Mouse (Mus musculus): ENCODE measurements around the gene Slc39a11. TPM values are rescaled to one million over a fixed set of nuclear protein-coding genes. Genes with fewer than 3 reads are reported as not detected.

Gene Slc39a11
- total and polyA plus RNA-seq, 2 experiments from 2014 or later: 40.4 to 62.5 TPM

DNA sequence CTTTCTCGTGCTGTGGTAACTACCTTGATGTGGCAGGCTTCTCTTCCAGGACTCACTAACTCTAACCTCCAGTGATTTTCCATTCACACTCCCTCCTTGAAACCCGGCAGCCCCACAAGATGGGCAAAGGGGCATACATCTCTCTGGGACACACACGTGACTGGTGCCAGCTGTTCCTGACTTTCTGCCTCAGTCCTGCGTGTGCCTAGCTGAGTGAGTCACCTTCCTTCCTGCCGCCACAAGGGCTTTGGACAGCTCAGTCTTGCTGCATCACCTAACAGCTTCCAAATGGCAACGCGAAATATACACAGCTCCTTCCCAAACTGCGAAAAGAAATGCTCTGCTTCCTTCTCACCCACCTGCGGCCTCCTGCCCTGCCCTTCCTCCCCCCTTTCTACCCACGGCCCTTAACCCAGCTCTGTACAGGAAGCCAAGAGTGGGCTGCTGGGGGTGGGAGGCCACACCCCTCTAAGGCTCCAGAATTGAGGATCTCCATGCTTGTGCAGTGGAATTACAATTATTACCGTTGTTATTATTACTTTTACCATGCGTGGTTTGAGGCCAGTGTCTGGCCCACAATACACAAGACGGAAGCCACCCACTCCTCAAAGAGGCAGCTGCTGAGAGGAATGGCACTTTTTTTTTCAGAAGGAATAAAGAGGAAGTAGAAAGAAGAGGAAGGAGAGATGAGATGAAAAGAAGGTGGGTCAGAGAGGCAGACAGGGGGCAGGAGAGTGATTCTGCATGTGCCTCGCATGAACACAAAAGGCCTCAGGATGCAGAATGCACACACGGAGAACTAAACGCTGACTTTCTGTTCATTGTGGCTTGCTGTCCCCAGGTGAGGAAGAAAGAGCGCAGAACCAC is 179.7 kb downstream of the Slc39a11 start:
- ATAC-seq (ENCODE audit: low FRiP score): no peak
- Histone ChIP-seq H3K36me3 (ENCODE audit: insufficient read depth, low read length) (no peaks in the 10 kb centered on the region), H3K9ac (replicated peaks; ENCODE audit: low read length, poor library complexity, severe bottlenecking) (no peak overlapping the region), H3K27ac (ENCODE audit: low read depth, low read length) (no peak overlapping the region), H3K27me3 (ENCODE audit: insufficient read depth, low read length) (no peaks in the 10 kb centered on the region), H3K4me2 (ENCODE audit: low read depth, low read length, poor library complexity, severe bottlenecking) (no peak overlapping the region), H3K9me3 (ENCODE audit: low read length) (no peaks in the 10 kb centered on the region), H3K4me3 (ENCODE audit: low read depth, low read length) (no peak overlapping the region), H3K4me1 (ENCODE audit: insufficient read depth, low read length) (peaks cover 5% of the 10 kb centered on the region; the same call in 1 of the 2 replicates)
- 81% methylated on average over 17 of the region's 17 CpGs for WGBS
- peak; percentile 16; the same call in 1 of the 2 replicates for TF ChIP-seq CTCF (IDR thresholded peaks at IDR 0.05)
- no peak for DNase-seq (ENCODE audit: low spot score)

DNA sequence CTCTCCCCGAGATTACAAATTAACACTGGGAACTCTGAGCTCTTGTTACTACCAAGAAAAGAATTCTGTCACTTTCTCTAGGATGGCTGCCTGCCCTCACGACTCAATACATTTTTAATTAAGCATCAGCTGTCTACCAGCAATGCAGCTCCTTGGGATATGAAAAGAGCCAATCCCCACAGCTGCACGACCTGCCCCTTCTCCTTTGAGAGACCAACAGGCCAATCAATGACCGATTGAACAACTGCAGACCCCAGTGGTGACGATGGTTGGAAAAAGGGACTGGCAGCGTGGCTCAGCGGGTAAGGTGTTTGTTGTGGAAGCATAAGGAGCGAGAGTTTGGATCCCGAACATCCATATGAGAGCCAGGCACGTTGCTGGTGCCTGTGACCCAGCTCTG is 181.9 kb downstream of the Slc39a11 start:
- peak; percentile 53 for DNase-seq (ENCODE audit: low spot score)
- Histone ChIP-seq H3K36me3 (ENCODE audit: insufficient read depth, low read length) (no peaks in the 10 kb centered on the region), H3K9me3 (ENCODE audit: low read length) (no peaks in the 10 kb centered on the region), H3K9ac (replicated peaks; ENCODE audit: low read length, poor library complexity, severe bottlenecking) (no peak overlapping the region), H3K27me3 (ENCODE audit: insufficient read depth, low read length) (no peaks in the 10 kb centered on the region), H3K4me3 (ENCODE audit: low read depth, low read length) (no peak overlapping the region), H3K4me1 (ENCODE audit: insufficient read depth, low read length) (peaks cover 2% of the 10 kb centered on the region; the same call in 1 of the 2 replicates), H3K27ac (ENCODE audit: low read depth, low read length) (no peak overlapping the region), H3K4me2 (ENCODE audit: low read depth, low read length, poor library complexity, severe bottlenecking) (no peak overlapping the region)
- 28% methylated on average over 10 of the region's 10 CpGs for WGBS
- TF ChIP-seq CTCF (IDR thresholded peaks at IDR 0.05): no peak
- ATAC-seq (ENCODE audit: low FRiP score): no peak

DNA sequence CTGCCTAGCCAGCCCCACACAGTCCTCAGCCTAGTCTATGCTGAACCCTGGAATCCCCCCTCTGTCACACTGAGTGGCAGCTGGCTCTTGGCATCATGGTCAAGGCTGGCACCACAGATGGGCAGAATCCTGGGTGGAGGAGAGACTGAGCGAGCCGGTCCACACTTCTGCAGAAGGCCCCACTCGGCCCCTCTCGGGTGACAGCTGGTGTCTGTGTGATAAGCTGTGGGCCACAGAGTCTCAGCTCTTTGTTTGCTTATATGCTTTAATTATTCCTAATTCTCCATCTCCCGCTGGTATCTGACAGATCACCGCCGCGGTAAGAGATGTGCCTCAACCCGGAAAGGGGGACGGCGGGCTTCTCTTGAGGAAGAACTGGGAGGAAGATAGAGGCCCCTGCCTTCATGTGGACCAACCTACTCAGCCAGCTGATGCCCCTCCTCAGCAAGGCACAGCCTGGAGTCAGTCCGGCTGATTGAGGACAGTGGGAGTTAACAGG is 182.5 kb downstream of the Slc39a11 start:
- Histone ChIP-seq H3K9ac (replicated peaks; ENCODE audit: low read length, poor library complexity, severe bottlenecking) (no peak overlapping the region; the same call in 1 of the 2 replicates), H3K4me2 (ENCODE audit: low read depth, low read length, poor library complexity, severe bottlenecking) (no peak overlapping the region), H3K4me1 (ENCODE audit: insufficient read depth, low read length) (peaks cover 2% of the 10 kb centered on the region; the same call in 1 of the 2 replicates), H3K36me3 (ENCODE audit: insufficient read depth, low read length) (no peaks in the 10 kb centered on the region), H3K27me3 (ENCODE audit: insufficient read depth, low read length) (no peaks in the 10 kb centered on the region), H3K9me3 (ENCODE audit: low read length) (no peaks in the 10 kb centered on the region), H3K27ac (ENCODE audit: low read depth, low read length) (peak overlapping the region; percentile 26; the same call in 1 of the 2 replicates), H3K4me3 (ENCODE audit: low read depth, low read length) (no peak overlapping the region)
- TF ChIP-seq CTCF (IDR thresholded peaks at IDR 0.05): no peak
- peak; percentile 76 for DNase-seq (ENCODE audit: low spot score)
- 33% methylated on average over 12 of the region's 12 CpGs for WGBS
- 0 out of 2 replicates have a peak, but pooled peaks have one; percentile 36 for ATAC-seq (ENCODE audit: low FRiP score)

- Histone ChIP-seq H3K4me2 (ENCODE audit: low read depth, low read length, poor library complexity, severe bottlenecking) (no peak overlapping the region), H3K27me3 (ENCODE audit: insufficient read depth, low read length) (no peaks in the 10 kb centered on the region), H3K9ac (replicated peaks; ENCODE audit: low read length, poor library complexity, severe bottlenecking) (no peak overlapping the region), H3K27ac (ENCODE audit: low read depth, low read length) (no peak overlapping the region), H3K36me3 (ENCODE audit: insufficient read depth, low read length) (no peaks in the 10 kb centered on the region), H3K9me3 (ENCODE audit: low read length) (no peaks in the 10 kb centered on the region), H3K4me3 (ENCODE audit: low read depth, low read length) (no peak overlapping the region), H3K4me1 (ENCODE audit: insufficient read depth, low read length) (no peaks in the 10 kb centered on the region)
- ATAC-seq (ENCODE audit: low FRiP score) (no peak), DNase-seq (ENCODE audit: low spot score) (no peak)
- WGBS: 86% methylated on average over 2 of the region's 2 CpGs
- no peak for TF ChIP-seq CTCF (IDR thresholded peaks at IDR 0.05)
Measured at GRCm38 (mm10) chr11:113460118-113460517, 189.8 kb downstream of the Slc39a11 start.

DNA sequence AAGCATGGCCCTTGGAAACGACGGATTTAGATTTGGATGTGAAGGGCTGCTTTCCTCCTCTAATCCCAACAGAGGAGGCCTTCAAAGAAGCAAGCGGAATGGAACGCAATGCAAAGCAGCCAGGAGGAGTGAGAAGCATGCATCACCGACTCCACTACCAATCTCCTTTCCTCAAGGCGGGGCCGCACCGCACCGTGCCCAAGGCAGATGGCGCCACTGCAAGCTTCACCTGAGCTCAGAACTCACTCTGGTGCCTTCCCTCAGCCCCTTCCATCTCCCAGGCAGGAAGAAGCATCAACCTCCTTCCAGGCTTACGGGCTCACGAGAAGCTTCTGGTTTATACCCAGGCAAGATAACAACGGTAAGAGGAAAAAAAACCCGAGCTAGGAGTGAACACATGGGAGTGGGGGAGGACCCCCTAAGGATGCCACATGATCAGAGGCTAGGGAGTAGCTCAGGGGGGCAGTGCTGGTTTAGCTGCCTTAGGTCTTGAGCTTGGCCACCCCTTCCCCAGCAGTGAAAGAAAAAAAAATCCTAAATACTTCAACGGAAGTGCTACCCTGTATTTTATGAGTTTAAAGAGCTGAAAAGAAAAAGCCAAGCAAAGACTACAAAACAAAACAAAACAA is 191.2 kb downstream of the Slc39a11 start:
- no peak for ATAC-seq (ENCODE audit: low FRiP score)
- peak; percentile 56 for TF ChIP-seq CTCF (IDR thresholded peaks at IDR 0.05)
- no peaks in the 10 kb centered on the region for H3K36me3 ChIP-seq (ENCODE audit: insufficient read depth, low read length)
- no peak overlapping the region for H3K27ac ChIP-seq (ENCODE audit: low read depth, low read length)
- WGBS: 57% methylated on average over 15 of the region's 15 CpGs
- DNase-seq (ENCODE audit: low spot score): no peak
- H3K4me1 ChIP-seq (ENCODE audit: insufficient read depth, low read length): no peaks in the 10 kb centered on the region
- no peaks in the 10 kb centered on the region for H3K9me3 ChIP-seq (ENCODE audit: low read length)
- no peak overlapping the region for H3K9ac ChIP-seq (replicated peaks; ENCODE audit: low read length, poor library complexity, severe bottlenecking)
- no peak overlapping the region for H3K4me2 ChIP-seq (ENCODE audit: low read depth, low read length, poor library complexity, severe bottlenecking)
- H3K27me3 ChIP-seq (ENCODE audit: insufficient read depth, low read length): no peaks in the 10 kb centered on the region
- H3K4me3 ChIP-seq (ENCODE audit: low read depth, low read length): no peak overlapping the region

All from midbrain, postnatal 0 days (tissue).